Mouse (Mus musculus) heart, embryonic 16.5 days (tissue): ENCODE results near the gene Ddx47. TPM values are rescaled to one million over a fixed set of nuclear protein-coding genes. Genes with fewer than 3 reads are reported as not detected.
A peak's percentile ranks its signal among the peaks of the same experiment; 100 is the strongest.

Experiments
- ATAC-seq: fragments of 200-750 bp; cut with Nextera tagmentation; replicated peaks from 2 replicates; pipeline ENCODE4 v1.8.0; 2017; ENCODE audit warnings: moderate number of reproducible peaks; ENCODE audit not compliant: insufficient read depth, low FRiP score; ENCODE audit errors: extremely low read depth
- H3K27ac ChIP-seq: fragments of 300-500 bp; sonication (generic); 2 replicates; pipeline ENCODE4 v1.5.1; 2014; ENCODE audit warnings: mild to moderate bottlenecking, low read length, control low read depth, moderate library complexity
- H3K27me3 ChIP-seq: fragments of 300-500 bp; sonication (generic); 2 replicates; pipeline ENCODE4 v1.6.1; 2014; ENCODE audit warnings: low read length, mixed read lengths; ENCODE audit not compliant: control insufficient read depth, insufficient read depth
- H3K36me3 ChIP-seq: fragments of 300-500 bp; sonication (generic); 2 replicates; pipeline ENCODE4 v1.6.1; 2014; ENCODE audit not compliant: control insufficient read depth, insufficient read depth
- H3K4me1 ChIP-seq: fragments of 300-500 bp; sonication (generic); 2 replicates; pipeline ENCODE4 v1.6.1; 2014; ENCODE audit warnings: low read length, mixed read lengths; ENCODE audit not compliant: control insufficient read depth, insufficient read depth
- H3K4me2 ChIP-seq: fragments of 300-500 bp; sonication (generic); 2 replicates; pipeline ENCODE4 v1.6.1; 2014; ENCODE audit warnings: low read depth, mild to moderate bottlenecking, control low read depth, low read length
- H3K4me3 ChIP-seq: fragments of 300-500 bp; sonication (generic); 2 replicates; pipeline ENCODE4 v1.5.1; 2014; ENCODE audit warnings: mild to moderate bottlenecking, control low read depth, low read length
- H3K9ac ChIP-seq: fragments of 300-500 bp; sonication (generic); 2 replicates; pipeline ENCODE4 v1.6.1; 2014; ENCODE audit warnings: low read length, control low read depth
- H3K9me3 ChIP-seq: fragments of 300-500 bp; sonication (generic); replicated peaks from 2 replicates; pipeline ENCODE4 v1.6.1; 2016; ENCODE audit warnings: low read length; ENCODE audit not compliant: control insufficient read depth
- WGBS: fragments of 180-500 bp; shearing (Covaris S2); extraction: QIAGEN DNeasy Blood & Tissue Kit; methylation state at CpG from one replicate; pipeline ENCODE4 v1.1.7; 2014; 5-methylcytosine and 5-hydroxymethylcytosine counted together
- polyA plus RNA-seq: library from polyadenylated mRNA; unstranded; fragments of >200 nt; fragmentation: Nextera tagmentation; extraction: Ambion mirVana; gene quantifications from 2 replicates; pipeline ENCODE4 v1.2.1, GENCODE M21; 2015

Ddx47 gene
- polyA plus RNA-seq, 1 experiment from 2014 or later: 77.1 TPM

- Histone ChIP-seq H3K4me1 (peaks cover 4% of the 10 kb centered on the region), H3K9ac (no peak overlapping the region), H3K4me3 (no peak overlapping the region), H3K4me2 (no peak overlapping the region), H3K27me3 (no peaks in the 10 kb centered on the region), H3K36me3 (peaks cover 53% of the 10 kb centered on the region), H3K9me3 (no peaks in the 10 kb centered on the region), H3K27ac (no peak overlapping the region)
- 84% methylated on average over 14 of the region's 14 CpGs for WGBS
- ATAC-seq: no peak
These were observed 12.0 kb downstream of the Ddx47 start for GRCm38 (mm10) chr6:135023379-135023778.

GRCm38 (mm10) chr6:135024781-135025420, 13.5 kb downstream of the Ddx47 start:
- Histone ChIP-seq H3K4me3 (no peak overlapping the region), H3K9me3 (no peaks in the 10 kb centered on the region), H3K36me3 (peaks cover 43% of the 10 kb centered on the region), H3K4me1 (peaks cover 4% of the 10 kb centered on the region), H3K27ac (no peak overlapping the region), H3K9ac (no peak overlapping the region), H3K4me2 (no peak overlapping the region), H3K27me3 (no peaks in the 10 kb centered on the region)
- ATAC-seq: no peak
- WGBS: 61% methylated on average over 1 of the region's 1 CpGs

DNA sequence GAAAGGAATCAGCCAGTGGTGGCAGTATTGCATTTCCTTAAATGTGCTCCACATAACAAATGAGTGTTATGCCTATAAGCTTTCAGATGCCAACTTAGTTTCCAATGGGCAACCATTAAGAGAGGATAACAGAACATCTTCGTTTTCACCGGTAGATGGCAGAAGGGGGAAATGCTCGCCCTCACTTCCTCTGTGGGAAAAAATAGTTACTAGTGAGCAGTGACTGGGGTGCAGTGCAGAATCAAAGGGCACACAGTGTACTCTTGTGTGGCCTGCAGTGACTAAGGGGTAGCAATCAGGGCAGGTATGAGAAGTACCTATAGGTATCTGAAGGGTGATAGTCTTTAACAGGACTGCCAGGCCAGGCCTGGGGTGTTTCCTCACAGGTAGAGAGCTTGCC, 14.8 kb downstream of the Ddx47 start:
- 8% methylated on average over 3 of the region's 3 CpGs for WGBS
- H3K36me3 ChIP-seq: peaks cover 31% of the 10 kb centered on the region
- no peak overlapping the region for H3K4me2 ChIP-seq
- H3K9me3 ChIP-seq: no peaks in the 10 kb centered on the region
- H3K27me3 ChIP-seq: no peaks in the 10 kb centered on the region
- peaks cover 4% of the 10 kb centered on the region for H3K4me1 ChIP-seq
- no peak overlapping the region for H3K9ac ChIP-seq
- no peak overlapping the region for H3K27ac ChIP-seq
- no peak overlapping the region for H3K4me3 ChIP-seq
- ATAC-seq: no peak

DNA sequence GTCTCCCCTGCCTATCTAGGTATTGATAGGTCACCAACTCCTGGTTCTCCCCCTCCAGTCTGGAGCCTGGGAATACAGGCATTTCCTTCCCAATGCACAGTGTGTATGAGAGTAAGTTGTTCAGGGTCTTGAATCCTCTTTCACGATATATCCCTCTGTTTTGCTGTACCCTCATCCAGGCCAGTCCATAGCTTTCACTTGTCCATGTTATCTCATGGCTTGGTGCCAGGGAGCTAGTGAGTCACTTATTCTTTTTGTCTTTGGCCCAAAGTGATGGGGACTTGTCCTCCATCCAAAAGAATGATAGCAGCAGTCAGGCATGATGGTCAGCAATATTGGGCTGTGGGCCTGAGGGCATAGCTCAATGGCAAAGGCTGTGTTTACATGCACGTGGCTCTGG, 15.3 kb downstream of the Ddx47 start:
- Histone ChIP-seq H3K36me3 (peaks cover 25% of the 10 kb centered on the region), H3K9me3 (no peaks in the 10 kb centered on the region), H3K4me2 (no peak overlapping the region), H3K4me1 (peaks cover 4% of the 10 kb centered on the region), H3K27me3 (no peaks in the 10 kb centered on the region), H3K4me3 (no peak overlapping the region), H3K27ac (no peak overlapping the region), H3K9ac (no peak overlapping the region)
- ATAC-seq: peak; percentile 39; the same call in 1 of the 2 replicates
- 40% methylated on average over 2 of the region's 2 CpGs for WGBS

DNA sequence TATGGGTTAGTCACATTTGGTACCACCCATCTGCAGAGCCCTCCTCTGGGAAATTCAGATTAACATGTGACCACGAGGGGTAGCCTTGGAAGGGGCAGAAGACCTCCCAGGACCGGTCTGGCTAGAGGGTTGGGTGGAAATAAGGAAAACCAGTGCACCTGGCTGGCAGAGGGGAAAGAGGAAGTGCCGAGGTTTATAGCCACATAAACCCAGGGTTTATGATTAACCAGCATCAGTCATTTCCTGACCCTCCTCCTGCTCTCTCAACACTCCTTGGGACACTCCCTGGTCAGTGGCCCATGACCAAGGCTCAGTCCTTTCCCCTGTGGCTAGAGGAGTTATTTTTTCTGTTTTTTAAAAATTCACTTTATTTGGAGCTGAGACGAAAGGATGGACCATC, 17.8 kb downstream of the Ddx47 start:
- Histone ChIP-seq H3K27ac (no peak overlapping the region), H3K9ac (no peak overlapping the region), H3K36me3 (peaks cover 3% of the 10 kb centered on the region), H3K4me2 (no peak overlapping the region), H3K4me3 (no peak overlapping the region), H3K9me3 (no peaks in the 10 kb centered on the region), H3K4me1 (peaks cover 4% of the 10 kb centered on the region), H3K27me3 (no peaks in the 10 kb centered on the region)
- WGBS: 70% methylated on average over 4 of the region's 4 CpGs
- ATAC-seq: no peak

GRCm38 (mm10) chr6:135038674-135039073, 27.3 kb downstream of the Ddx47 start:
- WGBS: 74% methylated on average over 3 of the region's 3 CpGs

GRCm38 (mm10) chr6:135040275-135040871, 29.0 kb downstream of the Ddx47 start:
- Histone ChIP-seq H3K9ac (no peak overlapping the region), H3K9me3 (peaks cover 5% of the 10 kb centered on the region), H3K4me3 (peak overlapping the region; percentile 18), H3K27me3 (0 out of 2 replicates have a peak, but pooled peaks cover 5% of the 10 kb centered on the region), H3K27ac (no peak overlapping the region), H3K36me3 (no peaks in the 10 kb centered on the region), H3K4me2 (peak overlapping the region; percentile 41), H3K4me1 (no peaks in the 10 kb centered on the region)
- WGBS: 9% methylated on average over 21 of the region's 21 CpGs
- no peak for ATAC-seq

More at GRCm38 (mm10) chr6:135038674-135039073, 27.3 kb downstream of the Ddx47 start:
- Histone ChIP-seq H3K9ac (no peak overlapping the region), H3K4me1 (no peaks in the 10 kb centered on the region), H3K36me3 (no peaks in the 10 kb centered on the region), H3K27ac (no peak overlapping the region), H3K4me3 (no peak overlapping the region), H3K4me2 (no peak overlapping the region), H3K9me3 (peaks cover 5% of the 10 kb centered on the region), H3K27me3 (0 out of 2 replicates have a peak, but pooled peaks cover 5% of the 10 kb centered on the region)
- ATAC-seq: no peak

DNA sequence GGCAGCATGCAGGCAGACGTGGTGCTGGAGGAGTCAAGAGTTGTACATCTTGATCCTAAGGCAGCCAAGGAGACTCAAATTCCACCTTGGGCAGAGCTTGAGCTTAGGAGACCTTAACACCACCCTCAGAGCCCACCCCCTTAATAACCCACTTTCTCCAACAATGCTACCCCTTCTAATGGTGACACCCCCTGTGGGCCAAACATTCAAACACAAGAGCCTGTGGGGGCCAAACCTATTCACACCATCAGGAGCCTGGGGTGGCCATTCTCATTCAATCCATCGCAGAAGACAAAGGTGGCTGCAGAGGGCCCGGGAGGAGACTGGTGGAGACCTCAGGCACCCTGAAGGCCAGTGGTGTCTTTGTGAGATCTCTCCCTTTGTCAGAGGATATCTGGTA, 30.5 kb downstream of the Ddx47 start:
- no peak for ATAC-seq
- Histone ChIP-seq H3K9me3 (peaks cover 5% of the 10 kb centered on the region), H3K36me3 (no peaks in the 10 kb centered on the region), H3K4me1 (no peaks in the 10 kb centered on the region), H3K9ac (no peak overlapping the region), H3K4me2 (no peak overlapping the region), H3K4me3 (no peak overlapping the region), H3K27me3 (0 out of 2 replicates have a peak, but pooled peaks cover 5% of the 10 kb centered on the region), H3K27ac (no peak overlapping the region)
- WGBS: 87% methylated on average over 3 of the region's 3 CpGs

- no peak overlapping the region for H3K27ac ChIP-seq
- H3K27me3 ChIP-seq: no peaks in the 10 kb centered on the region
- H3K4me3 ChIP-seq: no peak overlapping the region
- no peaks in the 10 kb centered on the region; the same call in 1 of the 2 replicates for H3K4me1 ChIP-seq
- no peak overlapping the region for H3K9ac ChIP-seq
- no peak for ATAC-seq
- no peaks in the 10 kb centered on the region for H3K9me3 ChIP-seq
- no peaks in the 10 kb centered on the region for H3K36me3 ChIP-seq
- whole genome bisulfite sequencing: 64% methylated on average over 9 of the region's 9 CpGs
- no peak overlapping the region for H3K4me2 ChIP-seq
These were observed 35.9 kb downstream of the Ddx47 start for GRCm38 (mm10) chr6:135047276-135047675.
